Mouse (Mus musculus) B cell, adult 67 days (primary cell): Measurements from ENCODE around the gene Fam129b. TPM values are rescaled to one million over a fixed set of nuclear protein-coding genes. Genes with fewer than 3 reads are reported as not detected.

Experiments used
- total RNA-seq, 2 experiments: library from RNA; stranded (reverse); gene quantifications; 4 replicates each; pipeline ENCODE4 v1.2.4; 2023

Gene Fam129b
- total RNA-seq = 1 to 10 TPM in 1 of 2 experiments, under 1 TPM in 1; 0.80 to 1.8 TPM

DNA sequence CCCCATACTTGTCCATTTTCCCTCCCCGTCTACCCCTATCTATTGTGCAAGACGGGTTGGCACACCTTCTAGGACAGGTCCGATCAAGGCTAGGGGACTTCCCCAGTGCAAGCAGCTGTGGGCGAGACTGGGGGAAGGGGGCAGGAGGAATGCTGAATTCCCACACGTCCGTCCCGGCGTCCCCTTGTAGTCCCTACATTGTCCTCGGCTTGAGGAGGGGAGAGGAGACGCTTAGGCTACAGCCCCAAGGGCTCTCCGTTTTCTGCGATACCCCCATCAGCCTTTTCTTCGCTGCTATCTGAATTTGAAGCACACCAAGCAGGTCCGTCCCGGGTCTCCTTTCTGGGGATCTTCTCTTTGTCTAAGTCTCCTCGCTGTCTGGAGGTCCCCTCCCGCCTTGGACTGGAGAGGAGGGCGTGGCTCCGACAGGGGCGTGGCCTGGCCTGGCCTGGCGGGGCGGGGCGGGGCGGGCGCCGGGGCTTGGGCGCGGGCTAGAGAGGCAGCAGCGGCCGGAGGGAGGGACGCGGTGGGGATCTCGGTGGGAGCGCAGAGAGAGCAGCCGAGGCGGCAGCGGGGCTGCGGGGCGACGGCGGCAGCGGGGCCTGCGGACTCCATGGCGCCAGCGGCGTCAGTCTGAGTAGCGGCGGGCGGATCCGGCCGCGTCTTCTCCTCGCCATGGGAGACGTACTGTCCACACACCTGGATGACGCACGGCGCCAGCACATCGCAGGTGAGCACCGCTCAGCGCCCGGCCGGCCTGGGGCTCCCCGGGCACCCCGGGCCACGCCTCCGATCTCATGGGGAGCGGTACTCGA is at the start of gene Fam129b:
Gene Fam129b, plus strand, starts transcription at position 440 of the 815 bp plus-strand sequence.

GRCm38 (mm10) chr2:32846805-32847467 is 29.0 kb upstream of the Fam129b start, which contains the start of gene Stxbp1:
Gene Stxbp1, minus strand, starts transcription at chr2:32847245.

DNA sequence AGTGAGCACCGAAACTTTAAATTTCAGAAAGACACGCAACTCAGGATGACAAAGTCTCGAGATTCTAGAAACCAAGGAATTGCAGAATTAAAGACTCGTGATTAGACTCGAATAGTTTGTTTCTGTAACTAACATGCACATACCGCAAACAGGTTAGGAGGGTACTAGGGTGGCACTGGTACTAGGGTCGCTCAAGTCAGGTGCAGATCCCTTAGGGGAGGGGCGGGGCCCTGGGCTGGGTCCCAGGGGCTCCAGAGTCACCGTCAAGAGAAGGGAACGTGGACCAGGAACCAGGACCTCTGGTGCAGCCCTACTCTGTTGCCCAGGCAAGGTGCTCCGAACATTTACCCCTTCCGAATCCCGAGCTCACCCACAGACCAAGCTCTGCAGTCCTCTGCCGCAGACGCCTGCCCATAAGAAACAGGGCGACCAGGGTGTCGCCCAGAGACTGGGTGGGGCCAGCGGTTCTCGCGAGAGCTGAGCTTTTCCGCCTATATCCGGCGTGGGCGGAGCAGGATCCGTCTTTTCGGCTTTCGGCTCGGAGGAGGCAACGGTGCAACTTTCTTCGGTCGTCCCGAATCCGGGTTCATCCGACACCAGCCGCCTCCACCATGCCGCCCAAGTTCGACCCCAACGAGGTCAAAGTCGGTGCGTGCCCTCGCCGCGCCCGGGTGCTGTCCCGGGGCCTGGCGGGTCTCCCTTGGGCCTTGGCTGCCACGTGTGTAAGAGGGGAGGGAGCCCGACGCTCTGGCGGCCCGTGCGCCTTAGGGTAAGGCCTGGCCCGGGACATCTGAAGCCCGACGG is 85.5 kb downstream of the Fam129b start, which contains the start of the genes Rpl12 and Lrsam1:
Gene Rpl12, plus strand, starts transcription at position 368 of the 804 bp plus-strand sequence.
Gene Lrsam1, minus strand, starts transcription at position 423 of the 804 bp plus-strand sequence.

Other genes with a start within 250 kb of the Fam129b start
- under 1 TPM; 0.36 to 0.84 TPM for gene Eng, start 229.5 kb upstream of the Fam129b start, total RNA-seq
- 10 to 100 TPM; 30.3 to 36.4 TPM for gene Fpgs, start 172.0 kb upstream of the Fam129b start, total RNA-seq
- gene Cdk9, start 163.0 kb upstream of the Fam129b start, total RNA-seq = 100 to 1,000 TPM; 160 to 188 TPM
- 100 to 1,000 TPM; 113 to 116 TPM for gene Sh2d3c, start 155.1 kb upstream of the Fam129b start, total RNA-seq
- not detected for gene 6330409D20Rik, start 135.1 kb upstream of the Fam129b start, total RNA-seq
- 10 to 100 TPM; 35.6 to 37.1 TPM for gene Tor2a, start 118.9 kb upstream of the Fam129b start, total RNA-seq
- under 1 TPM in 1 of 2 experiments, not detected in 1; 0.15 TPM for gene Ttc16, start 100.5 kb upstream of the Fam129b start, total RNA-seq
- gene Ptrh1, start 100.3 kb upstream of the Fam129b start, total RNA-seq = 1 to 10 TPM; 2.5 to 3.8 TPM
- gene Cfap157, start 91.7 kb upstream of the Fam129b start, total RNA-seq = not detected
- gene Stxbp1, start 28.9 kb upstream of the Fam129b start, total RNA-seq = 1 to 10 TPM; 4.8 to 5.4 TPM
- gene Rpl12, start 85.4 kb downstream of the Fam129b start, total RNA-seq = 100 to 1,000 TPM; 830 to 892 TPM
- 10 to 100 TPM; 19.2 to 19.4 TPM for gene Lrsam1, start 85.5 kb downstream of the Fam129b start, total RNA-seq
- gene Slc2a8, start 106.0 kb downstream of the Fam129b start, total RNA-seq = 10 to 100 TPM in 1 of 2 experiments, 1 to 10 TPM in 1; 7.0 to 11.9 TPM